Mouse (Mus musculus) Patski (cell line): Measurements from ENCODE around the gene Snx27. TPM values are rescaled to one million over a fixed set of nuclear protein-coding genes. Genes with fewer than 3 reads are reported as not detected.

ENCODE experiments used
- ATAC-seq: fragments of 100-300 bp; one replicate; pipeline ENCODE4 v1.8.0; 2021
- CTCF ChIA-PET: fragments of 350-600 bp; sonication (Branson Sonifier 250); formaldehyde crosslinking; loops from one replicate; lab custom pipeline; 2022; ENCODE audit warnings: inconsistent platforms; lab: Charles Lee
- POLR2A ChIA-PET: fragments of 350-600 bp; sonication (Branson Sonifier 250); formaldehyde crosslinking; loops from one replicate; lab custom pipeline; 2022; ENCODE audit warnings: antibody characterized with exemption, inconsistent platforms; lab: Charles Lee
- DNase-seq: peaks from one replicate; pipeline ENCODE4 v3.0.0-alpha.2; 2011; ENCODE audit warnings: low read depth, low spot score
- H3K27me3 ChIP-seq: fragments of 371-371 bp; one replicate; pipeline ENCODE4 v1.5.1; 2021
- CTCF ChIP-seq: fragments of 100-300 bp; IDR thresholded peaks from one replicate; pipeline ENCODE4 v1.5.1; 2021
- in situ Hi-C: fragments of 300-500 bp; cut with MboI; formaldehyde crosslinking; loops from 3 replicates; pipeline ENCODE4 v1.11.1; 2018; ENCODE audit warnings: low pct_unique_long_range_greater_than_20kb, mixed read lengths
- polyA plus RNA-seq: library from polyadenylated mRNA; unstranded; gene quantifications from one replicate; pipeline ENCODE4 v1.2.3, GENCODE M21; 2021

Gene Snx27
- polyA plus RNA-seq, 1 experiment from 2014 or later, result 83.8 TPM

GRCm38 (mm10) chr3:94481429-94481828 is 101.1 kb downstream of the Snx27 start:
- DNase-seq (no peak), ATAC-seq (no peak)
- in situ Hi-C loops, result loop anchor here (25.0 kb wide), 1 partner anchor 719 kb away; the partner anchor contains the start of gene Gm5773
- no peaks in the 10 kb centered on the region for H3K27me3 ChIP-seq
- no peak for TF ChIP-seq CTCF
- CTCF ChIA-PET, result interaction anchor here (1.0 to 1.6 kb wide), 3 partner anchors 12 to 19 kb away, joined by 3 read pairs; no protein-coding TSS in a partner anchor
- POLR2A ChIA-PET, result no interaction called here

- no peak for TF ChIP-seq CTCF
- no peaks in the 10 kb centered on the region for H3K27me3 ChIP-seq
- DNase-seq (no peak), ATAC-seq (no peak)
- POLR2A ChIA-PET, result no interaction called here
- CTCF ChIA-PET, result interaction anchor here (1.0 to 1.2 kb wide), 2 partner anchors 13 to 17 kb away, joined by 3 read pairs; no protein-coding TSS in a partner anchor
- in situ Hi-C loops, result loop anchor here (25.0 kb wide), 1 partner anchor 718 kb away; the partner anchor contains the start of gene Gm5773
Measured at GRCm38 (mm10) chr3:94480291-94480884, 102.1 kb downstream of the Snx27 start, which contains the start of gene Riiad1. Riiad1 (minus strand) TSS chr3:94480341.

- ATAC-seq, result no peak
- DNase-seq, result no peak
- POLR2A ChIA-PET, result no interaction called here
- H3K27me3 ChIP-seq, result no peaks in the 10 kb centered on the region
- TF ChIP-seq CTCF, result no peak
- in situ Hi-C loops, result loop anchor here (25.0 kb wide), 1 partner anchor 717 kb away; the partner anchor contains the start of gene Gm5773
- CTCF ChIA-PET, result interaction anchor here (1.5 kb wide), 1 partner anchor 10 kb away, joined by 4 read pairs; no protein-coding TSS in a partner anchor
Measured at GRCm38 (mm10) chr3:94479564-94479963, 103.0 kb downstream of the Snx27 start.

- TF ChIP-seq CTCF, result no peak
- DNase-seq (no peak), ATAC-seq (no peak)
- ChIA-PET CTCF (interaction anchor here (1.0 to 1.5 kb wide), 2 partner anchors 11 to 30 kb away, joined by 3 to 4 read pairs; no protein-coding TSS in a partner anchor), POLR2A (no interaction called here)
- in situ Hi-C loops, result loop anchor here (25.0 kb wide), 1 partner anchor 716 kb away; the partner anchor contains the start of gene Gm5773
- H3K27me3 ChIP-seq, result no peaks in the 10 kb centered on the region
Measured at GRCm38 (mm10) chr3:94478591-94479169, 103.8 kb downstream of the Snx27 start.

GRCm38 (mm10) chr3:94477981-94478422 is 104.5 kb downstream of the Snx27 start, which contains the start of gene Celf3:
Celf3 (plus strand) TSS chr3:94478295.
- no peaks in the 10 kb centered on the region for H3K27me3 ChIP-seq
- ChIA-PET CTCF (interaction anchor here (1.0 to 1.5 kb wide), 3 partner anchors 11 to 29 kb away, joined by 3 to 4 read pairs (median 4); no protein-coding TSS in a partner anchor), POLR2A (no interaction called here)
- TF ChIP-seq CTCF, result no peak
- no peak for ATAC-seq
- in situ Hi-C loops, result loop anchor here (25.0 kb wide), 1 partner anchor 716 kb away; the partner anchor contains the start of gene Gm5773
- no peak for DNase-seq

GRCm38 (mm10) chr3:94477444-94477843 is 105.1 kb downstream of the Snx27 start:
- in situ Hi-C loops, result loop anchor here (25.0 kb wide), 1 partner anchor 715 kb away; the partner anchor contains the start of gene Gm5773
- CTCF ChIA-PET, result interaction anchor here (1.2 kb wide), 1 partner anchor 21 kb away, joined by 4 read pairs; no protein-coding TSS in a partner anchor
- TF ChIP-seq CTCF, result no peak
- H3K27me3 ChIP-seq, result no peaks in the 10 kb centered on the region
- POLR2A ChIA-PET, result no interaction called here
- DNase-seq (no peak), ATAC-seq (no peak)

- H3K27me3 ChIP-seq, result no peaks in the 10 kb centered on the region
- CTCF ChIA-PET, result interaction anchor here (0.9 to 1.2 kb wide), 2 partner anchors 11 to 20 kb away, joined by 3 to 4 read pairs; no protein-coding TSS in a partner anchor
- POLR2A ChIA-PET, result no interaction called here
- in situ Hi-C loops, result loop anchor here (25.0 kb wide), 1 partner anchor 714 kb away; the partner anchor contains the start of gene Gm5773
- ATAC-seq (no peak), DNase-seq (no peak)
- TF ChIP-seq CTCF, result no peak
Measured at GRCm38 (mm10) chr3:94476301-94477035, 106.0 kb downstream of the Snx27 start.

- DNase-seq (no peak), ATAC-seq (peak; percentile 31)
- ChIA-PET POLR2A (interaction anchor here (0.5 to 1.2 kb wide), 3 partner anchors 17 to 363 kb away, joined by 4 to 5 read pairs (median 4); no protein-coding TSS in a partner anchor), CTCF (interaction anchor here (0.7 to 2.1 kb wide), 5 partner anchors 12 to 27 kb away, joined by 3 to 5 read pairs (median 3); no protein-coding TSS in a partner anchor)
- in situ Hi-C loops, result no loop called here
- no peak for TF ChIP-seq CTCF
- H3K27me3 ChIP-seq, result no peaks in the 10 kb centered on the region
Measured at GRCm38 (mm10) chr3:94473567-94474232, 108.8 kb downstream of the Snx27 start.

GRCm38 (mm10) chr3:94473115-94473505 is 109.4 kb downstream of the Snx27 start:
- in situ Hi-C loops, result no loop called here
- no peaks in the 10 kb centered on the region for H3K27me3 ChIP-seq
- ATAC-seq (peak; percentile 54), DNase-seq (no peak)
- CTCF ChIA-PET, result interaction anchor here (0.8 to 2.1 kb wide), 6 partner anchors 12 to 128 kb away, joined by 3 to 5 read pairs (median 3); no protein-coding TSS in a partner anchor
- no peak for TF ChIP-seq CTCF
- POLR2A ChIA-PET, result interaction anchor here (1.2 kb wide), 2 partner anchors 16 to 364 kb away, joined by 4 read pairs; no protein-coding TSS in a partner anchor
